ENCODE assay signal across 17 mouse cellular contexts in the genomic region with DNA sequence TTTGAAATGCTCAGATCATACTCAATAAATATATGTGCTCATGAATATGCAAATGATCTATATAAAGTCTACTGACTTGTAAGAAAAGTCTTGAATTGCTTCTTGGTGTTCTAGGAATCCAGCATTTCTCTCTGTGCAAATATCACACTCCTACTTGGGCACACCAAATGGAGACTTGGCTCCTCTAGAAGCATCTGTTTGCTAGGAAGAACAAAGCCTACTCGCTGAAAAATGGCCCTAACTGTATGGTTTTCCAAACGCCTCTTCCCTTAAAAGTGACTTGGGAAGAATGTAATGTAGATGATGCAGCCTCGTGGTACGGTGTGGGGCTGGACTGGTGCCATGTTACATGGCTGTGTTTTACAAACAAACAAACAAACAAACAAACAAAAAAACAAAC. TPM values are rescaled to one million over a fixed set of nuclear protein-coding genes. Genes with fewer than 3 reads are reported as not detected.
DNase-seq lines count a peak whose midpoint lies in the region; TF ChIP-seq lines count a peak whose summit lies in the region.
"Had no signal": no experiment of that assay in that cellular context is flagged by ENCODE, and none has a peak within 500 bp of the region (broad histone marks: within the 10 kb centered on the region; RNA-seq: fewer than 3 reads in every experiment).

No protein-coding gene starts in this region.

- no peaks in the 10 kb centered on the region for H3K9me3 ChIP-seq in MEL (replicated peaks; ENCODE audit: insufficient read depth, low read length)
- H3K9me3 ChIP-seq: midbrain, embryonic 12.5 days had no signal

- no peak overlapping the region for H3K27ac ChIP-seq in MEL (ENCODE audit: control insufficient read depth, low read depth, low read length)
- H3K27ac ChIP-seq: midbrain, embryonic 12.5 days had no signal

- no peak for TF ChIP-seq CTCF in MEL (IDR thresholded peaks at IDR 0.05 in 2 of 3, conservative IDR thresholded peaks at IDR 0.05 in 1 of 3; ENCODE audit: control insufficient read depth in 1 of 3, insufficient read depth in 1 of 3, low read depth in 2 of 3, low read length in 3 of 3, poor library complexity in 1 of 3, severe bottlenecking in 1 of 3)

- H3K36me3 ChIP-seq in MEL (ENCODE audit: control insufficient read depth in 1 of 2, insufficient read depth in 2 of 2, low read length in 2 of 2): peaks cover 0 to 13% of the 10 kb centered on the region in 2 experiments; a peak in 2 of 4 replicates
- H3K36me3 ChIP-seq: midbrain, embryonic 12.5 days had no signal

- peak; percentile 43 for DNase-seq in layer of hippocampus, adult 11-12 months (ENCODE audit: low spot score)
- no peak for DNase-seq in layer of hippocampus, postnatal 25 days (ENCODE audit: extremely low spot score in 1 of 2, low spot score in 1 of 2)
- no peak for DNase-seq in MEL (ENCODE audit: low read depth, low spot score)
- peak; percentile 29 for DNase-seq in layer of hippocampus, adult 9-10 months (ENCODE audit: low spot score)
- DNase-seq in left cerebral cortex, postnatal 36 days (ENCODE audit: low spot score in 2 of 2): peak; percentile 43 to 47
- no peak for DNase-seq in retina, postnatal 1 day
- DNase-seq in ovary, postnatal 10 days (ENCODE audit: low spot score): no peak
- no peak for DNase-seq in lung, postnatal 4 days
- DNase-seq: cerebellum, adult 11-12 months; cerebellum, postnatal 36 days; lung, adult 18-20 months; lung, postnatal 36 days; thymus, adult 18-20 months had no signal

- no peak for TF ChIP-seq RAD21 in MEL (IDR thresholded peaks at IDR 0.05; ENCODE audit: low read depth, low read length)

- intact Hi-C loops in left cerebral cortex, postnatal 36 days (cut with DNase I): loop anchor here (10.0 kb wide), 1 partner anchor 314 kb away; no protein-coding TSS in a partner anchor

- peaks cover 12 to 18% of the 10 kb centered on the region in 2 experiments for H3K4me1 ChIP-seq in MEL (ENCODE audit: control insufficient read depth in 1 of 2, insufficient read depth in 2 of 2, low read length in 2 of 2)
- H3K4me1 ChIP-seq: midbrain, embryonic 12.5 days had no signal

- H3K9ac ChIP-seq in MEL (ENCODE audit: control insufficient read depth, low read depth, low read length, poor library complexity, severe bottlenecking): no peak overlapping the region
- H3K9ac ChIP-seq: midbrain, embryonic 12.5 days had no signal

- H3K27me3 ChIP-seq in MEL (ENCODE audit: control insufficient read depth in 1 of 2, insufficient read depth in 2 of 2, low read length in 2 of 2): peaks cover under 1 to 1% of the 10 kb centered on the region in 2 experiments; a peak in 2 of 4 replicates
- H3K27me3 ChIP-seq: midbrain, embryonic 12.5 days had no signal

- no peak overlapping the region for H3K4me3 ChIP-seq in MEL (ENCODE audit: control insufficient read depth in 1 of 2, insufficient read depth in 1 of 2, low read depth in 2 of 2, low read length in 2 of 2)
- H3K4me3 ChIP-seq: midbrain, embryonic 12.5 days had no signal

- no peaks in the 10 kb centered on the region for H3K79me2 ChIP-seq in MEL (ENCODE audit: control insufficient read depth, insufficient read depth, low read length, poor library complexity)

- TF ChIP-seq POLR2A in MEL (IDR thresholded peaks at IDR 0.05; ENCODE audit: control insufficient read depth in 1 of 2, insufficient read depth in 1 of 2, low read depth in 1 of 2, low read length in 2 of 2, poor library complexity in 1 of 2): no peak

- TF ChIP-seq EP300 in MEL (IDR thresholded peaks at IDR 0.05; ENCODE audit: low read depth in 1 of 2, low read length in 2 of 2): no peak

TF ChIP-seq in MEL, 35 proteins besides CTCF, POLR2A, EP300 and RAD21:
- TF ChIP-seq SMC3 (IDR thresholded peaks at IDR 0.05; ENCODE audit: low read depth, low read length) (no peak), USF2 (IDR thresholded peaks at IDR 0.05; ENCODE audit: borderline replicate concordance in 1 of 2, insufficient read depth in 1 of 2, low read depth in 1 of 2, low read length in 2 of 2) (no peak), TBP (IDR thresholded peaks at IDR 0.05; ENCODE audit: low read depth, low read length) (0 out of 2 replicates have a peak, but pooled peaks have one; percentile 38), GABPA (IDR thresholded peaks at IDR 0.05; ENCODE audit: low read depth, low read length) (no peak), CHD1 (IDR thresholded peaks at IDR 0.05; ENCODE audit: low read depth, low read length) (no peak)

RNA-seq across cellular contexts. Expression of a gene that starts 24.0 kb away (rescaled TPM):
- total RNA-seq in layer of hippocampus, postnatal 25 days (2021): 10 to 100 TPM; 70.6 to 82.7 TPM
- 26.3 and 29.5 TPM in 2 replicates for total RNA-seq in MEL (2012; rRNA removed)
- polyA plus RNA-seq in MEL (2012; ENCODE audit: insufficient read depth in 1 of 2, insufficient read length in 2 of 2, low read depth in 1 of 2, low replicate concordance in 2 of 2, missing spikeins in 1 of 2): 10 to 100 TPM in 1 of 2 experiments, not detected in 1; 32.7 TPM
- 100 to 1,000 TPM in 1 of 2 experiments, 10 to 100 TPM in 1; 93.2 to 121 TPM for total RNA-seq in left cerebral cortex, postnatal 36 days (2021)

RNA-seq across cellular contexts. Expression of a gene that starts 52.6 kb away (rescaled TPM):
- total RNA-seq in layer of hippocampus, postnatal 25 days (2021): under 1 TPM in 1 of 2 experiments, not detected in 1; 0.39 TPM
- total RNA-seq in MEL (2012; rRNA removed): not detected in 2 replicates
- not detected for polyA plus RNA-seq in MEL (2012; ENCODE audit: insufficient read depth in 1 of 2, insufficient read length in 2 of 2, low read depth in 1 of 2, low replicate concordance in 2 of 2, missing spikeins in 1 of 2)
- under 1 TPM; 0.79 TPM for total RNA-seq in left cerebral cortex, postnatal 36 days (2021)
- polyA plus RNA-seq: C2C12; embryonic facial prominence, embryonic 11.5 days; inflammation-experienced regulatory T-cells, adult 6 months; midbrain, embryonic 12.5 days had no signal

Comparison
In these comparisons a context has a peak if more than half of its experiments do, and no peak if none do; other contexts are left out.
1. DNase-seq: peak in layer of hippocampus, adult 11-12 months (single experiment), layer of hippocampus, adult 9-10 months (single experiment) and left cerebral cortex, postnatal 36 days (2 of 2); none in layer of hippocampus, postnatal 25 days (0 of 2), MEL (single experiment), retina, postnatal 1 day (single experiment), ovary, postnatal 10 days (single experiment) and lung, postnatal 4 days (0 of 2).